Mouse (Mus musculus) olfactory bulb, adult 2 months (tissue): ENCODE measurements around the gene Amigo3.

Source experiments
- CTCF ChIP-seq: fragments of 200-500 bp; IDR thresholded peaks from 2 replicates; pipeline ENCODE4 v1.5.1; 2012; ENCODE audit warnings: low read depth, mild to moderate bottlenecking, low read length, moderate library complexity; ENCODE audit not compliant: insufficient read depth
- POLR2A ChIP-seq: fragments of 200-500 bp; IDR thresholded peaks from 2 replicates; pipeline ENCODE4 v1.6.1; 2012; ENCODE audit warnings: mild to moderate bottlenecking, low read depth, low read length, moderate library complexity; ENCODE audit not compliant: insufficient read depth

DNA sequence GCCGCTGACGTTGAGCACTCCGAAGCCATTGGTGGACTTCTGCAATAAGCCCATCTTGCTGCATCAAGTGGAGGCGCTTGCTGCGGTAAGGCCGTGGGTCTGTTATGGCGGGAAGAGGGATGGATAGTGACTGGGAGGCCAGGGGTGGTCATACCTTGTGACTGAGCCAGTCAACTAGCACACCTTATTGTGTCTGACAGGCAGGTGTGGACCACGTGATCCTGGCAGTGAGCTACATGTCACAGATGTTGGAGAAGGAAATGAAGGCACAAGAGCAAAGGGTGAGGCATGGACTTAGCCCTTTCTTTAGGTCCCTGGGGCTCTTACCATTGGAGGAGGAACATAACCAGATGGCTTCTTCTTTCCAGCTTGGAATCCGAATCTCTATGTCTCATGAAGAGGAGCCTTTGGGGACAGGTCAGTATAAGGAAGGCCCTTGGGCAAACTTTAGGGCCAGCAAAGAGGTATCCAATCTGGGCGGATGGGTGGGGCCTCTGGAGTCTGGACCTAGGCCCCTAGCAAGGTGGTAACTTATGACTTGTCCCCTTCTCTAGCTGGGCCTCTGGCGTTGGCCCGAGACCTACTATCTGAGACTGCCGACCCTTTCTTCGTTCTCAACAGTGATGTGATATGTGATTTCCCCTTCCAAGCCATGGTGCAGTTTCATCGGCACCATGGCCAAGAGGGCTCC is 3.3 kb upstream of the Amigo3 start:
- TF ChIP-seq CTCF = no peak
- TF ChIP-seq POLR2A = no peak
